Mouse (Mus musculus) cerebellum, adult 2 months (tissue): Measurements from ENCODE around the gene Zp3.

Experiments
- CTCF ChIP-seq: fragments of 200-500 bp; IDR thresholded peaks from 2 replicates; pipeline ENCODE4 v1.5.1; 2011; ENCODE audit warnings: low read depth, mild to moderate bottlenecking, control low read depth, low read length, moderate library complexity, borderline replicate concordance; ENCODE audit not compliant: insufficient read depth
- POLR2A ChIP-seq: fragments of 200-500 bp; IDR thresholded peaks from 2 replicates; pipeline ENCODE4 v1.6.1; 2011; ENCODE audit warnings: low read length, control low read depth, borderline replicate concordance; ENCODE audit not compliant: insufficient read depth

DNA sequence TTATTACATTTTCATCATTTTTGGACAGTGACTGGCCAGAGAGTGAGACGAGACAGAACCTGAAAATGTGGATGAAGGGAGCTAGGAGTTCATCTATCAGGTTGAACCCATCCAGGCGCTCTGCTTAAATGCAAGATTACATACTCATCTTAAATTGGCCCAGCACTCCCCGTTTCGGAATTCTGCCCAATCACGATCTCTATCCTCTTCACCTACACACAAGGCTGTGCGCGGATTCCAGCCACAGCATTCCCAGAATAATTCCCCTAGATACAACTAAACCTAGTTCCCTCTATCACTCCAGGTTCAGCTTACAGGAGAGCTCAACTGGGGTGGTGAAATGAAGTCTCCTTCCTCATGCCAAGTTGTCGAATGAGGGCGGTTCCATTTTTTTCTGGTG is 48.4 kb upstream of the Zp3 start:
- TF ChIP-seq CTCF (no peak), POLR2A (no peak)
